In genomic region chr8:45715330-45716027, GRCm38 (mm10) we compare ENCODE assay signal across 12 mouse cellular contexts.
DNase-seq lines count a peak whose midpoint lies in the region; ATAC-seq and TF ChIP-seq lines count a peak whose summit lies in the region.
"Had no signal": no experiment of that assay in that cellular context is flagged by ENCODE, and none has a peak within 500 bp of the region (broad histone marks: within the 10 kb centered on the region; RNA-seq: fewer than 3 reads in every experiment).

No protein-coding gene starts in this region.

- no peaks in the 10 kb centered on the region for H3K36me3 ChIP-seq in forebrain, embryonic 12.5 days (replicated peaks)
- H3K36me3 ChIP-seq in midbrain, embryonic 14.5 days (ENCODE audit: control insufficient read depth, insufficient read depth, low read length): no peaks in the 10 kb centered on the region
- H3K36me3 ChIP-seq: intestine, embryonic 15.5 days had no signal

- no peak overlapping the region for H3K9ac ChIP-seq in forebrain, embryonic 12.5 days
- no peak overlapping the region for H3K9ac ChIP-seq in midbrain, embryonic 14.5 days (replicated peaks; ENCODE audit: low read length)
- H3K9ac ChIP-seq: intestine, embryonic 15.5 days had no signal

- H3K4me1 ChIP-seq in forebrain, embryonic 12.5 days: peaks cover 19% of the 10 kb centered on the region
- peaks cover 12% of the 10 kb centered on the region; the same call in 1 of the 2 replicates for H3K4me1 ChIP-seq in midbrain, embryonic 14.5 days (ENCODE audit: control insufficient read depth, insufficient read depth, low read length)
- H3K4me1 ChIP-seq: intestine, embryonic 15.5 days had no signal

- WGBS in forebrain, embryonic 12.5 days: 57% methylated on average over 13 of the region's 13 CpGs
- 40% methylated on average over 13 of the region's 13 CpGs for WGBS in midbrain, embryonic 14.5 days

- no peak overlapping the region for H3K4me3 ChIP-seq in forebrain, embryonic 12.5 days (replicated peaks)
- H3K4me3 ChIP-seq in midbrain, embryonic 14.5 days (replicated peaks; ENCODE audit: low read depth, low read length): no peak overlapping the region
- H3K4me3 ChIP-seq: intestine, embryonic 15.5 days had no signal

- peak; percentile 70; the same call in 1 of the 2 replicates for ATAC-seq in forebrain, embryonic 12.5 days (ENCODE audit: low FRiP score)
- ATAC-seq in midbrain, embryonic 14.5 days (ENCODE audit: low FRiP score, low TSS enrichment): no peak
- ATAC-seq: activated CD4-positive, CD25-positive, alpha-beta regulatory T cell, adult 4 months; intestine, embryonic 15.5 days had no signal

- peak overlapping the region; percentile 54 for H3K27ac ChIP-seq in forebrain, embryonic 12.5 days
- peak overlapping the region; percentile 27; the same call in 1 of the 2 replicates for H3K27ac ChIP-seq in midbrain, embryonic 14.5 days (replicated peaks; ENCODE audit: low read depth, low read length)
- H3K27ac ChIP-seq: intestine, embryonic 15.5 days had no signal

- TF ChIP-seq CTCF in brain, embryonic 14.5 days (IDR thresholded peaks at IDR 0.05; ENCODE audit: borderline replicate concordance, extremely low read depth, insufficient read depth, insufficient read length): no peak

- no peaks in the 10 kb centered on the region for H3K27me3 ChIP-seq in forebrain, embryonic 12.5 days
- H3K27me3 ChIP-seq in midbrain, embryonic 14.5 days (ENCODE audit: control insufficient read depth, insufficient read depth, low read length): no peaks in the 10 kb centered on the region
- H3K27me3 ChIP-seq: intestine, embryonic 15.5 days had no signal

- no peak for TF ChIP-seq POLR2A in brain, embryonic 14.5 days (IDR thresholded peaks at IDR 0.05; ENCODE audit: borderline replicate concordance, extremely low read depth, insufficient read depth, insufficient read length, poor library complexity, severe bottlenecking)

- no peak overlapping the region for H3K4me2 ChIP-seq in forebrain, embryonic 12.5 days
- H3K4me2 ChIP-seq in midbrain, embryonic 14.5 days (ENCODE audit: low read length): no peak overlapping the region
- H3K4me2 ChIP-seq: intestine, embryonic 15.5 days had no signal

- H3K9me3 ChIP-seq in forebrain, embryonic 12.5 days: no peaks in the 10 kb centered on the region
- H3K9me3 ChIP-seq in midbrain, embryonic 14.5 days (ENCODE audit: control insufficient read depth, low read length): no peaks in the 10 kb centered on the region
- H3K9me3 ChIP-seq: intestine, embryonic 15.5 days had no signal

- DNase-seq in brain, embryonic 14.5 days (ENCODE audit: low read depth): peak; percentile 96
- DNase-seq in layer of hippocampus, adult 9-10 months (ENCODE audit: low spot score): peak; percentile 52
- peak; percentile 38 for DNase-seq in midbrain, embryonic 14.5 days
- no peak for DNase-seq in embryo, embryonic 10.5 days (ENCODE audit: low spot score)
- no peak for DNase-seq in thymus, postnatal 25 days
- DNase-seq in spleen, postnatal 4 days (ENCODE audit: low spot score in 2 of 2): no peak
- DNase-seq: cerebellum, adult 8-10 months; lung, postnatal 10 days; spleen, adult 18-20 months had no signal

Comparison
In these comparisons a context has a peak if more than half of its experiments do, and no peak if none do; other contexts are left out.
1. DNase-seq: peak in brain, embryonic 14.5 days (single experiment), layer of hippocampus, adult 9-10 months (single experiment) and midbrain, embryonic 14.5 days (single experiment); none in embryo, embryonic 10.5 days (single experiment), thymus, postnatal 25 days (single experiment) and spleen, postnatal 4 days (0 of 2).